Mouse (Mus musculus) small intestine, adult 2 months (tissue): ENCODE data around the gene Mettl1.

Source experiments
- CTCF ChIP-seq: fragments of 200-500 bp; IDR thresholded peaks from 2 replicates; pipeline ENCODE4 v1.5.1; 2012; ENCODE audit warnings: low read depth, mild to moderate bottlenecking, control low read depth, inconsistent platforms, low read length, moderate library complexity, mixed read lengths; ENCODE audit not compliant: insufficient replicate concordance, insufficient read length; ENCODE audit errors: extremely low read depth
- POLR2A ChIP-seq: fragments of 200-500 bp; IDR thresholded peaks from 2 replicates; pipeline ENCODE4 v1.6.1; 2012; ENCODE audit warnings: low read depth, mild to moderate bottlenecking, control low read depth, inconsistent platforms, low read length, moderate library complexity

DNA sequence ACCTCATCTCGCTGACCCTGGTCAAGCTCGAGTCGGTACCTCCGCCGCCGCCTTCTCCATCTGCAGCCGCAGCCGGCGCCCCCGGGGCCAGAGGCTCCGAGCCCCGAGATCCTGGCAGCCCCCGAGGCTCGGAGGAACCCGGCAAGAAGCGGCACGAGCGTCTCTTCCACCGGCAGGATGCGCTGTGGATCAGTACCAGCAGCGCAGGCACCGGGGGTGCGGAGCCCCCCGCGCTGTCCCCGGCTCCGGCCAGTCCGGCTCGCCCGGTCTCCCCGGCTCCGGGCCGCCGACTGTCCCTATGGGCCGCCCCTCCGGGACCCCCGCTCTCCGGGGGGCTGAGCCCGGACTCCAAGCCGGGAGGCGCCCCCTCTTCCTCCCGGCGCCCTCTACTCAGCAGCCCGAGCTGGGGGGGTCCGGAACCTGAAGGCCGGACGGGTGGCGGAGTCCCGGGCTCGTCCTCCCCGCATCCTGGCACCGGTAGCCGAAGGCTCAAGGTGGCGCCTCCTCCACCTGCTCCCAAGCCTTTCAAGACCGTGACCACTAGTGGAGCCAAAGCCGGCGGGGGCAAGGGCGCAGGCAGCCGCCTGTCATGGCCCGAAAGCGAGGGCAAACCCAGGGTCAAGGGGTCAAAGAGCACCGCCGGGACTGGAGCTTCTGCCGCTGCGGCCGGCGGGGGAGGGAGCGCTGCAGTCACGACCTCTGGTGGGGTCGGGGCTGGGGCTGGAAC is 38.6 kb downstream of the Mettl1 start:
- no peak for TF ChIP-seq CTCF
- no peak for TF ChIP-seq POLR2A
